Mouse (Mus musculus): ENCODE results near the gene Eci3.
"Not testable (repeated sequence)": the region's sequence is repeated elsewhere in the genome, so short reads cannot be mapped to it uniquely, and the experiment has no call there.

Eci3 gene

DNA sequence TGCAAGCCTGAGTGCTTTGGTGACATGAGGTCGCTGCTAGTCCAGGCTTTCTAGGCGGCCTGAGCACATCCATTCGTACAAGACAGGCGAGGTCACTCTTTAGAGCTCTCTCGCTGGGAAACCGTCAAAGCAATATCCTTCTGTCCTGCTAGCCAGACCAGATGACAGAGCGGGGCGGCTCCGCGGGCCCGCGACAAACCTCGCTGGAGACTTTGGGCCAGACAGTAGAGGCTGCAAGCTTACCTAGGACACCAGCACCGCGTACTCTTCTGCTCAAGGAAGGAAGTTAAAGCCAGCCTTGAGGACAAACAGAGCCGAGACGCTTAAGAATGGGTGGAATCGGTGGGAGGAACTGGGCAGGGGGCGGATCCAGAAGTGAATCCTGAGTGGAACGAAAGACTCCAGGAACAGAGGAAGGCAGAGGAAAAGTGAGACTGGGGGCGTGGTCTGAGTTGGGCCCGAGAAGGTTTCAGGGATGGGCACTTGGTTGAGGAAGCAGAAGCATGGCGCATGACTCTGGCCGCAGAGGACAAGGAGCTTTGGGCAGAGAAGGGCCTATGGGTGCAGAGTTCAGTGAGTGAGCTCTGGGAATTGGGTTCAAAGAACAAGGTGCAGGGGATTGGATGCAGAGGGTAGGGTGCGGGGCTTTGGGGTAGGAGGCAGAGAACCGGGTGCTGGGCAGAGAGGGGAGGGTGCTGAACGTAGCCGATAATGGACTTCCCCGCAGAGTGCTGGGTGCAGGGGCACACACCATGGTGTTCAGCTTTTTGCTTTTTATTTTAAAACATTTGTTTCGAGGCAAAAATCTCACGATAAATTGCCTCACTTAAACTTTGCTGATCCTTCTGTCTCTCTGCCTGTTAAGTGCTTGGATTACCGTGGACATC, at the start of gene Eci3:
Gene Eci3 (minus strand): TSS at position 300 of the 887 bp plus-strand sequence.
- DNase-seq, result peak; percentile 12 to 13

GRCm38 (mm10) chr13:34995925-34996324, 32.3 kb upstream of the Eci3 start:
- DNase-seq, result peak in 1 of 2 experiments; percentile 17

DNA sequence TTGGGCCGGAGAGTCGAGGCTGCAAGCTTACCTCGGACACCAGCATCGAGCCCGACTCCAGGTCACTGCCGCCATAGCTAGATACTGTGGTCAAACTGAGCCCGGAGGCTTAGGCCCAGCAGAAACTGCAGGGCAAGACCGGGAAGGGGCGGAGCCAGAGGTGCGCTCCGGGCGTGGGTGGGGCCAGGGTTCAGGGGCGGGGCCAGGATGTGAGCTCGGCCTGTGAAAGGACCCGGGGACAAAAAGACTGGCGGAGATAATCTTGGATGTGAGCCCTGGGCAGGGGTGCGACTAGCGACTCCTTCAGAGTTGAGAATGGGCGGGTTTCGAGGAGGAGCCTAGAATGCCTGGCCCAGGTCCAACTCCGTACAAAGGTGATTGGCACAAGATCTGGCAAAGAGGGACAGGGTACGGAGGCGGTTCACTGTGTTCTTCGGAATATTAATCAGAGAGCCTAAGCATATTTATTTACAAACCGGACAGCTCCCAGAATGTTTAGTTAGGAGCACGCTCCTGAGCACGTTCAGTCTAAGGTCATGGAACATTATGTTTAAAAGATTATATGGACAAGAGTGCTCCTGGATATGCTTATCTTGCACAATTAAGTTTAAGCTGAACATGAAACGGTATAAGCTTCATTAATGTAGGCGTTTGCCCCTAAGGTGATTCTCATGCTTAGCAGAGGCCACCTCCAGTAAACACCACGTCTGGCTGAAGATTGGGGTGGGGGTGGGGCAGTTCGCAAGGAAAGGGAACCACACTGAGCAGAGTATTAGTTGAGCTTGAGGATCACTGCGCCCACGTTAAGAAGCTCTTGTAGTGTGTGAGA, 30.6 kb upstream of the Eci3 start:
- DNase-seq, result peak; percentile 92 to 95

- no peak for DNase-seq
These were observed 30.0 kb upstream of the Eci3 start for GRCm38 (mm10) chr13:34993595-34993982.

GRCm38 (mm10) chr13:34993085-34993484, 29.5 kb upstream of the Eci3 start:
- DNase-seq, result no peak

- DNase-seq, result no peak
These were observed 28.1 kb upstream of the Eci3 start for GRCm38 (mm10) chr13:34991581-34992273.

DNA sequence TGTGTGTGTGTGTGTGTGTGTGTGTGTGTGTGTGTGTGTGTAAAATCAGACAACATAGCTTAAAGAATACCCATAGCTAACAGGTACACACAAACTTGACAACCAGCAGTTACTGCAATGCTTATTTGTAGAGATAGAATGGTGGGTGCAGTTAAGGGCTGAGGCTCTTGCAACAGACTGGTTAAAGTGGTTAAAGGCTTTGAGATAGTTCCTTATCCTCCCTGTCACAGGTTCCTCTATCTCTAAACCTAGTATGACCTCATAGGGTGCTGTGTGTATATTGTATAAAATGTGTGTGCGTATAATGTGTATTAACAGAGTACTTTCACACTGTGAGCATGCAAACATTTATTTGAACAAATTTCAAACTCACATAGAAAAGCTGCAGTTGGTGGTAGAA, 19.9 kb upstream of the Eci3 start:
- DNase-seq, result not testable (repeated sequence)

GRCm38 (mm10) chr13:34978635-34979034, 15.0 kb upstream of the Eci3 start:
- not testable (repeated sequence) for DNase-seq

DNA sequence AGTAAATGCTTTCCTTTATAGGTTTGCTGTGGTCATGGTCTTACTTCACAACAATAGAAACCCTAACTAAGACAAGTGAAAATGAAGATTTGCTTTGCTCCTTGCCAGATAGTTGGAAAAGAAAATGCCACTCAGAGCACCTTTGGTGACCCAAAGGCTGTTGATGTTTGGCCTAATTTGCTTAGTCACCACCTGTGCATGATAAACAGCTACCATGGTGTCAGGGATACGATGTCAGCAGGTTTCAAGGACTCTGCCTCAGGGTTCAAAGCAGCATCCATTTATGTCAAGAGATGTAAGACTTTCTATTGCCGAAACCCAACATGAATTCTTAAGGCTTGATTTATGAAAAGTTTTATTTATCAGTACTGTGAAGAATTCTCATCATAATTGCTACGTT, 13.8 kb upstream of the Eci3 start:
- DNase-seq, result no peak

GRCm38 (mm10) chr13:34976116-34976515, 12.5 kb upstream of the Eci3 start:
- no peak for DNase-seq

DNA sequence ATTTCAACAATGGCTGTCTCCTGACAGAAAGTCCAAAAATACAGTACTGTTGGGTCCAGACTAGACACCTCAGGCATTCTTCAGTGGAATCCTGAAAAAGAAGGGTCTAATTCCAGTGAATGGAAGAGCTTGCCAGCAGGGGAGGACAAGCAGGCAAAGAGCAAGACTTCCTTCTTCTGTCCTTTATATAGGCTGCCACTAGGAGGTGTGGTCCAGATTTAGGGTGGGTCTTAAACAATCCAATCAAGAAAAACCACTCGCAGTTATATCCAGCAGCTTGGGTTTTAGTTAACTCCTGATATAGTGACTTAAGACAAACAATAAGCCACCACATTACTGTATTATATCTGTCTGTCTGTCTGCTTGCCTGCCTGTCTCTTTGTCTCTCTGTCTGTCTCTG, 10.2 kb upstream of the Eci3 start:
- DNase-seq, result no peak

DNA sequence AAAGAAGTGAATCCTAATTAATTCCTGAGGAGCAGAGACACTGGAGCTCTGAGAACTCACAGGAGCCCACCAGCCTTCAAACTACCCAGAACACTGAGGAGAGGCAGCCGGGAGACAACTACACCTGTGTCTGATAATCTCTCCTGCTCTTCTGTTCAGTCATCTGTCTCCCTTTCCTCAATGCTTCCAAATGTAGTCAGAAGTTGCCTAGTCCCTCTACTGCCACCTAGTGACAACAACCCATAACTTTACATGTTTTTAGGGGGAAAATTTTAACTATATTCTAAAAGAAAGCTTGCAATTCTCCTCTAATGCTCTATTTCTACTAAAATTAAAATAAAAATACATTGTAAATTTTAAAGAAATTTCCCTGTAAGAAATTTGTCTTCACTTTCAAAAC, 9.5 kb upstream of the Eci3 start:
- no peak for DNase-seq

DNA sequence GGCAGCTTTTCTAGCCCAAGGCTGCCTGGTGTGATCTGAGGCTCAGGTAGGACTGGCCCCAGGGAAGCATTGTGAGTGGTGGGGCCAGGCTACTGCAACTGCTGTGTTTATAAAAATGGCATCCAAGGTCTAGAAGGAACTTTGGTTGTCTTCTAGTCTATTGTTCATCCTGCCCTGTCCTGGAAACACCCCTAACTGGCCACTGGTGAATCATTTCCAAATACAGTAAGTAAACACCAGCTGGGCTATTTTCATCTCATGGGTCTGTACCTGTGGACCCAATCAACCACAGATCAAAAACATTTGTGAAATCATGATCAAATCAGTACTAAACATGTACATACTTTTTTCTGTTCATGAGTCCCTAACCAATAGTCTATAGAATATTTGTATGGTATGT, 8.8 kb upstream of the Eci3 start:
- not testable (repeated sequence) for DNase-seq

GRCm38 (mm10) chr13:34965647-34966046, 2.0 kb upstream of the Eci3 start:
- not testable (repeated sequence) for DNase-seq

DNA sequence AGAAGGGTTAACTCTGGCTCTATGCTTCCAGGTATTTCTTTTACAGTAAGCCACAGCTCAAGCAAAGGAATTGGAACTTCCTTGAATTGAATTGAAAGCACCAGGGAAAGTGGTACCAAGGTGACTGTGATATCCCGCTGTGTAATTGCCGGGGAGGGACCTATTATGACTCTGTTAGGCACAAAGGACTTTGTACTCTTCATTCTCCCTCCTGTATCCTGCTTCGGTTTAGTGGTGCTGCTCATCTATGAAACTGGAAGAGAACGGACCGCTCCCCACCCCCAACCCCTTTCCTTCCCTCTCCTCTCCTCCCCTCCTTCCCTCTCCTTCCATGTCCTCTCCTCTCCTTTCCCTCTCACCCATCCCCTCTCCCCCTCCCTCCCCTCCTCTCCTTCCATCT, 1.3 kb upstream of the Eci3 start:
- DNase-seq, result no peak

GRCm38 (mm10) chr13:34964419-34964818, 809 bp upstream of the Eci3 start:
- no peak for DNase-seq

- DNase-seq, result no peak
These were observed 2.4 kb downstream of the Eci3 start for GRCm38 (mm10) chr13:34960996-34961770.

DNA sequence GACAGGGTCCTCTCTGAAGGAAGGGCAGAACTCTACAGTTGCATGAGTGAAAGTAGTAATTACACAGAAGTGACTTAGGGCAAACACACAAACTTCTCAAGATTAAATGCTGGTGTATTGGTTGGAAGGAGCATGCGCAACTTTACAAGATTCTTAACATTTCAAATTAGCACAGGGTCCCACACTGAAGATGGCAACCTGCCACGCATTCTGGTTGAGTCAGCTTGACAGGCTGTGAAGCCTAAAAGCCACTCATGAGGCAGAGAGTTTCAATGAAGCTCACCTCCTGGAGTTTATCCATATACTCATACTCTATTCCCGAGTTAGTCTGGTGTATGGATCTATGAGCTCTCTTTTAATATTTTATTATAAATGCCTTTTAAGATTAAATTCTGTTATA, 5.5 kb downstream of the Eci3 start:
- DNase-seq, result not testable (repeated sequence)

DNA sequence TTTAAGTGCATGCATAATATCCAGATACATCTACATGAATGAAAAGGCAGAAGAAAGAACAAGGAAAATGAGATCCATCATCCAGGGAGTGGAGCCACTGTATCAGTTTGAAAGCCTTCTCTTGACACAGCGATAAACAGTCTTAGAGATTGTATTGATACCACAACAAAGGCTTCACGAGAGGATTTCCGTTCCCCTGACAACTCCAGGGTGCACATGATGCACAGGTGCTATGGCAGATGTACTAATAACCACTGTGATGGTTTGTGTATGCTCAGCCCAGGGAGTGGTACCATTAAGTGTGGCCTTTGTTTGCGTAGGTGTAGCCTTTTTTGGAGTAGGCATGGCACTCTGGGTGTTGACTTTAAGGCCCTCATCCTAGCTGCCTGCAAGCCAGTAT, 6.7 kb downstream of the Eci3 start:
- no peak for DNase-seq

GRCm38 (mm10) chr13:34951437-34951836, 12.2 kb downstream of the Eci3 start:
- not testable (repeated sequence) for DNase-seq

DNA sequence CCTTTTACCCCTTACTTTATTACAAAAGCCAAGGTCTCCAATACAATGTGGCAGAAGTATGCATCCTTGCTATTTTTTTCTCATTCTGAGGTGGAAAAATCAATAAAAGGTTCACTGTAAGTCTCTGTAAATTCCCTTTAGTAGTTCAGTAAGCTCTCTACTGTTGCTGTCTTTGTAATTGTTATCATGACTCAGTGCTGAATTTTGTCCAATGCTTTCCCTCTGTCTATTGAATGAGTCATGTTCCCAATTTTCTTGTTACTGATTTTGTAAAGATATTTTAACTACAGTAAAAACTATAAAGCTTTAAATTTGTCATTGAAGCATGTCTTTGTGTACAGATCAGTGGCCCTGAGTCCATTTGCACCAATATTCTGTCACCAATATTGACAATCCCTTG, 21.2 kb downstream of the Eci3 start:
- no peak for DNase-seq

GRCm38 (mm10) chr13:34934931-34935644, 28.5 kb downstream of the Eci3 start:
- DNase-seq, result no peak
